Mouse (Mus musculus): ENCODE results near the gene Gns. TPM values are rescaled to one million over a fixed set of nuclear protein-coding genes. Genes with fewer than 3 reads are reported as not detected.

Gene Gns
- polyA plus RNA-seq, 1 experiment from 2014 or later = 25.7 TPM

- WGBS = 40% methylated on average over 28 of the region's 28 CpGs
- DNase-seq (ENCODE audit: low spot score) = no peak
Observed at GRCm38 (mm10) chr10:121435546-121436257, 70.8 kb downstream of the Gns start.

DNA sequence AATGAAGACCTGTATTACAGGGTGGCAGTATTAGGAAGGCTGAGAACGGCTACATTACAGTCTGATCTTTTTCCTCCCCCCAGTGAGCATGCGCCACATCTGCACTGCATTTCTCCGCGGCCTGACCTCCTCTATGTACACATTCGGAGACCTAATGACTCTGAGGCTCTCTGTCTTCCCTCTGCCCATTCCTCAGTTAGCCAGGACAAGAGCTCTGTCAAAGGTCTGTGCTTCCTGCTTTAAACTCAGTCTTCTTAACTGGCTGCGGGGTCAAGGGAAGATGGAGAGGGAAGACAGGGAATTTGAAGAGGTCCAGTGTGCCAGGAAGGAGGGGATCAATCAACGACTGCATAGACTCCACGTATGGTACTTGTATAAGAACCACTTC is 71.4 kb downstream of the Gns start:
- H3K27me3 ChIP-seq (ENCODE audit: control insufficient read depth, insufficient read depth, low read length) = no peaks in the 10 kb centered on the region
- H3K27ac ChIP-seq (replicated peaks) = peak overlapping the region; percentile 67; the same call in 1 of the 2 replicates
- H3K36me3 ChIP-seq (ENCODE audit: control insufficient read depth, insufficient read depth, low read length) = no peaks in the 10 kb centered on the region
- no peak for TF ChIP-seq EP300 (optimal IDR thresholded peaks at IDR 0.05)
- no peak for TF ChIP-seq CTCF (IDR thresholded peaks at IDR 0.05; ENCODE audit: low read depth)
- DNase-seq (ENCODE audit: low spot score) = no peak
- H3K9ac ChIP-seq (ENCODE audit: low read length) = no peak overlapping the region
- ATAC-seq (ENCODE audit: low FRiP score, low TSS enrichment) = no peak
- H3K4me2 ChIP-seq (replicated peaks; ENCODE audit: low read depth) = 0 out of 2 replicates have a peak overlapping the region, but pooled peaks have one; percentile 6
- H3K4me3 ChIP-seq (ENCODE audit: low read depth, low read length) = no peak overlapping the region
- peaks cover 15% of the 10 kb centered on the region for H3K4me1 ChIP-seq (replicated peaks; ENCODE audit: control insufficient read depth, insufficient read depth)
- WGBS = 21% methylated on average over 8 of the region's 8 CpGs
- H3K9me3 ChIP-seq (ENCODE audit: control insufficient read depth, low read length) = no peaks in the 10 kb centered on the region

More at GRCm38 (mm10) chr10:121435546-121436257, 70.8 kb downstream of the Gns start:
- no peaks in the 10 kb centered on the region for H3K27me3 ChIP-seq (ENCODE audit: control insufficient read depth, insufficient read depth, low read length)
- H3K4me1 ChIP-seq (replicated peaks; ENCODE audit: control insufficient read depth, insufficient read depth) = peaks cover 20% of the 10 kb centered on the region
- H3K4me3 ChIP-seq (ENCODE audit: low read depth, low read length) = no peak overlapping the region
- H3K36me3 ChIP-seq (ENCODE audit: control insufficient read depth, insufficient read depth, low read length) = no peaks in the 10 kb centered on the region
- H3K9me3 ChIP-seq (ENCODE audit: control insufficient read depth, low read length) = no peaks in the 10 kb centered on the region
- ATAC-seq (ENCODE audit: low FRiP score, low TSS enrichment) = no peak
- TF ChIP-seq CTCF (IDR thresholded peaks at IDR 0.05; ENCODE audit: low read depth) (no peak), EP300 (optimal IDR thresholded peaks at IDR 0.05) (no peak)
- H3K27ac ChIP-seq (replicated peaks) = 0 out of 2 replicates have a peak overlapping the region, but pooled peaks have one; percentile 49
- no peak overlapping the region for H3K9ac ChIP-seq (ENCODE audit: low read length)
- H3K4me2 ChIP-seq (replicated peaks; ENCODE audit: low read depth) = 0 out of 2 replicates have a peak overlapping the region, but pooled peaks have one; percentile 6

DNA sequence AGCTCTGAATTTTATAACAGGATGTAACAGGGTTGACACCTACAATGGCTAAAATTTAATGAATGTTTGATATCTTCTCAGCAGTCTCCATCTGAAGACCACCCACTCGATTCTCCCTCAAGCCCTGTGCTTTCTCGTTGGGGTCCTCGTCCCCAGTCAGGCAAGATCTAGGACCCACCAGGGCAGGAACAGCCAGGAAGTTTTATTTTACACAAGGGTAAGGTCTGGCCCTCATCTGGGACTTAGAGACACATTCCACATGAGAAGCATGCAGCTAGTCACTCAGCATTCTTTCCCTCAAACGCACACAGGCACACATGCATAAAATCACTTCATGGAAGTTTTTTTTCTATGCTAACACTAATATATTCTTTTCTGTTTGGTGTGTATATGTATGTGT is 71.8 kb downstream of the Gns start:
- Histone ChIP-seq H3K27me3 (ENCODE audit: control insufficient read depth, insufficient read depth, low read length) (no peaks in the 10 kb centered on the region), H3K4me1 (replicated peaks; ENCODE audit: control insufficient read depth, insufficient read depth) (peaks cover 15% of the 10 kb centered on the region), H3K27ac (replicated peaks) (peak overlapping the region; percentile 67), H3K4me2 (replicated peaks; ENCODE audit: low read depth) (no peak overlapping the region), H3K9me3 (ENCODE audit: control insufficient read depth, low read length) (no peaks in the 10 kb centered on the region), H3K9ac (ENCODE audit: low read length) (no peak overlapping the region), H3K36me3 (ENCODE audit: control insufficient read depth, insufficient read depth, low read length) (no peaks in the 10 kb centered on the region), H3K4me3 (ENCODE audit: low read depth, low read length) (no peak overlapping the region)
- DNase-seq (ENCODE audit: low spot score) = no peak
- no peak for ATAC-seq (ENCODE audit: low FRiP score, low TSS enrichment)
- no peak for TF ChIP-seq EP300 (optimal IDR thresholded peaks at IDR 0.05)
- TF ChIP-seq CTCF (IDR thresholded peaks at IDR 0.05; ENCODE audit: low read depth) = no peak
- 26% methylated on average over 4 of the region's 4 CpGs for WGBS

DNA sequence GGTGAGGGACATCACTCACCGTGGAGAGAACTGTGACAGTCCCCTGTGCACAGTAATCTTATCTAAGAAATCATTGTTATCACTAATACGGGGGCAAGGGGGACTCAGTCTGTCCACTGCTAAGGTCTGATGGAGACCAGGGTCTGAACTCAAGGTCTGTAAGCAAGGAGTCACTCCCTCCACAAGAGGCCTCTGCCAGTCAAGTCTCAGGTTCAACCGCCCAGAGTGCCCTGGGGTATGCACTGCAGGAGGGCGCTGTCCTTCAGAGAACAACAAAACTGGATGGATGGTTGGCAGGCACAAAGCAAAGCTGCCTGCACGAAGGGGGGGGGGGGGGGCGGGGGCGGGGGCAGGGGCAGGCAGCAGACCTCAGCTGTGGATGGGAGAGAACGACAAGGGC is 73.2 kb downstream of the Gns start:
- ATAC-seq (ENCODE audit: low FRiP score, low TSS enrichment) (no peak), DNase-seq (ENCODE audit: low spot score) (no peak)
- Histone ChIP-seq H3K27me3 (ENCODE audit: control insufficient read depth, insufficient read depth, low read length) (no peaks in the 10 kb centered on the region), H3K9me3 (ENCODE audit: control insufficient read depth, low read length) (no peaks in the 10 kb centered on the region), H3K4me2 (replicated peaks; ENCODE audit: low read depth) (no peak overlapping the region), H3K27ac (replicated peaks) (no peak overlapping the region), H3K9ac (ENCODE audit: low read length) (no peak overlapping the region), H3K4me3 (ENCODE audit: low read depth, low read length) (no peak overlapping the region), H3K36me3 (ENCODE audit: control insufficient read depth, insufficient read depth, low read length) (no peaks in the 10 kb centered on the region), H3K4me1 (replicated peaks; ENCODE audit: control insufficient read depth, insufficient read depth) (peaks cover 8% of the 10 kb centered on the region)
- 75% methylated on average over 5 of the region's 8 CpGs for WGBS
- no peak for TF ChIP-seq CTCF (IDR thresholded peaks at IDR 0.05; ENCODE audit: low read depth)
- TF ChIP-seq EP300 (optimal IDR thresholded peaks at IDR 0.05) = no peak

- Histone ChIP-seq H3K4me3 (ENCODE audit: low read depth, low read length) (no peak overlapping the region), H3K27ac (replicated peaks) (no peak overlapping the region), H3K4me2 (replicated peaks; ENCODE audit: low read depth) (no peak overlapping the region), H3K27me3 (ENCODE audit: control insufficient read depth, insufficient read depth, low read length) (no peaks in the 10 kb centered on the region), H3K4me1 (replicated peaks; ENCODE audit: control insufficient read depth, insufficient read depth) (peaks cover 4% of the 10 kb centered on the region), H3K9ac (ENCODE audit: low read length) (no peak overlapping the region), H3K36me3 (ENCODE audit: control insufficient read depth, insufficient read depth, low read length) (no peaks in the 10 kb centered on the region), H3K9me3 (ENCODE audit: control insufficient read depth, low read length) (no peaks in the 10 kb centered on the region)
- 67% methylated on average over 12 of the region's 12 CpGs for WGBS
- DNase-seq (ENCODE audit: low spot score) (no peak), ATAC-seq (ENCODE audit: low FRiP score, low TSS enrichment) (no peak)
- TF ChIP-seq CTCF (IDR thresholded peaks at IDR 0.05; ENCODE audit: low read depth) (no peak), EP300 (optimal IDR thresholded peaks at IDR 0.05) (no peak)
Observed at GRCm38 (mm10) chr10:121439310-121439731, 74.4 kb downstream of the Gns start.

GRCm38 (mm10) chr10:121443791-121444190 is 78.9 kb downstream of the Gns start:
- H3K4me1 ChIP-seq (replicated peaks; ENCODE audit: control insufficient read depth, insufficient read depth) = no peaks in the 10 kb centered on the region
- no peaks in the 10 kb centered on the region for H3K9me3 ChIP-seq (ENCODE audit: control insufficient read depth, low read length)
- H3K4me2 ChIP-seq (replicated peaks; ENCODE audit: low read depth) = no peak overlapping the region
- ATAC-seq (ENCODE audit: low FRiP score, low TSS enrichment) (peak; percentile 52; the same call in 1 of the 2 replicates), DNase-seq (ENCODE audit: low spot score) (no peak)
- TF ChIP-seq CTCF (IDR thresholded peaks at IDR 0.05; ENCODE audit: low read depth) (no peak), EP300 (optimal IDR thresholded peaks at IDR 0.05) (no peak)
- H3K4me3 ChIP-seq (ENCODE audit: low read depth, low read length) = no peak overlapping the region
- H3K27ac ChIP-seq (replicated peaks) = no peak overlapping the region; the same call in 1 of the 2 replicates
- H3K36me3 ChIP-seq (ENCODE audit: control insufficient read depth, insufficient read depth, low read length) = no peaks in the 10 kb centered on the region
- no peaks in the 10 kb centered on the region for H3K27me3 ChIP-seq (ENCODE audit: control insufficient read depth, insufficient read depth, low read length)
- 53% methylated on average over 9 of the region's 9 CpGs for WGBS
- no peak overlapping the region for H3K9ac ChIP-seq (ENCODE audit: low read length)
